ENCODE assay signal across 18 mouse cellular contexts in the genomic region with DNA sequence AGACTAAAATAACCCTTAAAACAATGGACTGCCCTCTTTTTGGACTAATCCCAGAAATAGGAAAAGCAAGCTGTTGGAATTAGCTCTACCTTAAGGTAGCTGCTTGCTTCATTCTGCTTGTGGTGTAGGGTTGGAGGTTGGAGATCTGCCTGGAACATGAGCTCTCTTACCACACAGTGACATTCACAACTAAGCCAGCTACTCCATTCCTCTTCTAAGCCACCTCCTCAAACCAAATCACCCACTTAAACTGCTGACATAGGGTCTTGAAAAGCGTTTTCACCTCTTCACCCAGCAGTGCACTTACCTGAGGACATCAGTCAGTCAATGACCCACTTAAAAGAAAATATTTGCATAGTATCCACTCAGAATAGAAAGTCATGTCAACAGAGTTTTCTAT.
DNase-seq lines count a peak whose midpoint lies in the region; ATAC-seq and TF ChIP-seq lines count a peak whose summit lies in the region.
"Had no signal": no experiment of that assay in that cellular context is flagged by ENCODE, and none has a peak within 500 bp of the region (broad histone marks: within the 10 kb centered on the region; RNA-seq: fewer than 3 reads in every experiment).

No protein-coding gene starts in this region.

- DNase-seq in lung, adult 18-20 months, result peak; percentile 16 to 51
- no peak for DNase-seq in lung, postnatal 4 days
- peak; percentile 33 for DNase-seq in lung, embryonic 14.5 days
- DNase-seq in lung, postnatal 10 days, result peak; percentile 14
- DNase-seq in adrenal gland, adult 2 months, result no peak
- no peak for DNase-seq in midbrain, embryonic 10.5 days (ENCODE audit: low spot score)
- DNase-seq: adrenal gland, postnatal 14 days; cerebellum, adult 2 months; cerebellum, postnatal 10 days; embryo, embryonic 11 days; forebrain, postnatal 0 days; gastrocnemius, postnatal 36 days; heart, adult 11 months; heart, postnatal 36 days had no signal

- no peaks in the 10 kb centered on the region for H3K27me3 ChIP-seq in lung, embryonic 14.5 days (ENCODE audit: insufficient read depth, low read length)
- H3K27me3 ChIP-seq in forebrain, embryonic 16.5 days (replicated peaks; ENCODE audit: control insufficient read depth, insufficient read depth, low read length), result no peaks in the 10 kb centered on the region
- H3K27me3 ChIP-seq in midbrain, embryonic 10.5 days (ENCODE audit: low read depth, poor library complexity, severe bottlenecking), result no peaks in the 10 kb centered on the region
- H3K27me3 ChIP-seq: embryonic facial prominence, embryonic 12.5 days; heart, embryonic 13.5 days; hindbrain, embryonic 15.5 days had no signal

- TF ChIP-seq CTCF in lung, embryonic 14.5 days (IDR thresholded peaks at IDR 0.05; ENCODE audit: low read depth), result no peak

- H3K27ac ChIP-seq in lung, embryonic 14.5 days (ENCODE audit: low read depth), result no peak overlapping the region
- no peak overlapping the region for H3K27ac ChIP-seq in forebrain, embryonic 16.5 days (ENCODE audit: low read length)
- H3K27ac ChIP-seq in midbrain, embryonic 10.5 days (replicated peaks), result no peak overlapping the region
- H3K27ac ChIP-seq: embryonic facial prominence, embryonic 12.5 days; heart, embryonic 13.5 days; hindbrain, embryonic 15.5 days had no signal

- no peak overlapping the region for H3K4me2 ChIP-seq in lung, embryonic 14.5 days
- H3K4me2 ChIP-seq in forebrain, embryonic 16.5 days (ENCODE audit: low read length), result no peak overlapping the region
- H3K4me2 ChIP-seq: embryonic facial prominence, embryonic 12.5 days; heart, embryonic 13.5 days; hindbrain, embryonic 15.5 days had no signal

- H3K4me1 ChIP-seq in lung, embryonic 14.5 days (ENCODE audit: insufficient read depth), result 0 out of 2 replicates have a peak, but pooled peaks cover 6% of the 10 kb centered on the region
- H3K4me1 ChIP-seq in forebrain, embryonic 16.5 days (replicated peaks; ENCODE audit: control insufficient read depth, insufficient read depth, low read length), result no peaks in the 10 kb centered on the region
- H3K4me1 ChIP-seq in midbrain, embryonic 10.5 days, result 0 out of 2 replicates have a peak, but pooled peaks cover 3% of the 10 kb centered on the region
- H3K4me1 ChIP-seq: hindbrain, embryonic 15.5 days had no signal

- 53% methylated on average over 1 of the region's 1 CpGs for WGBS in lung, embryonic 14.5 days
- 55% methylated on average over 1 of the region's 1 CpGs for WGBS in forebrain, embryonic 16.5 days
- 61% methylated on average over 1 of the region's 1 CpGs for WGBS in midbrain, embryonic 10.5 days

- H3K9me3 ChIP-seq in lung, embryonic 14.5 days (ENCODE audit: low read depth, low read length), result no peaks in the 10 kb centered on the region
- no peaks in the 10 kb centered on the region for H3K9me3 ChIP-seq in forebrain, embryonic 16.5 days (ENCODE audit: control insufficient read depth, low read length)
- no peaks in the 10 kb centered on the region for H3K9me3 ChIP-seq in midbrain, embryonic 10.5 days (replicated peaks)
- H3K9me3 ChIP-seq: embryonic facial prominence, embryonic 12.5 days; heart, embryonic 13.5 days; hindbrain, embryonic 15.5 days had no signal

- H3K4me3 ChIP-seq in lung, embryonic 14.5 days (ENCODE audit: low read depth, low read length), result no peak overlapping the region
- H3K4me3 ChIP-seq in forebrain, embryonic 16.5 days (replicated peaks; ENCODE audit: low read length), result no peak overlapping the region
- H3K4me3 ChIP-seq in midbrain, embryonic 10.5 days, result no peak overlapping the region
- H3K4me3 ChIP-seq: embryonic facial prominence, embryonic 12.5 days; heart, embryonic 13.5 days; hindbrain, embryonic 15.5 days had no signal

- H3K9ac ChIP-seq in lung, embryonic 14.5 days, result no peak overlapping the region
- H3K9ac ChIP-seq in forebrain, embryonic 16.5 days (replicated peaks; ENCODE audit: low read depth, low read length), result no peak overlapping the region
- H3K9ac ChIP-seq: embryonic facial prominence, embryonic 12.5 days; forebrain, postnatal 0 days; heart, embryonic 13.5 days; hindbrain, embryonic 15.5 days had no signal

- no peaks in the 10 kb centered on the region for H3K36me3 ChIP-seq in lung, embryonic 14.5 days (ENCODE audit: insufficient read depth)
- H3K36me3 ChIP-seq in forebrain, embryonic 16.5 days (ENCODE audit: control insufficient read depth, insufficient read depth), result no peaks in the 10 kb centered on the region
- H3K36me3 ChIP-seq in midbrain, embryonic 10.5 days, result no peaks in the 10 kb centered on the region
- H3K36me3 ChIP-seq: embryonic facial prominence, embryonic 12.5 days; heart, embryonic 13.5 days; hindbrain, embryonic 15.5 days had no signal

- peak; percentile 46; the same call in 1 of the 2 replicates for ATAC-seq in lung, embryonic 14.5 days (ENCODE audit: insufficient read depth)
- ATAC-seq in forebrain, embryonic 16.5 days, result no peak
- ATAC-seq: forebrain, postnatal 0 days had no signal

Comparison
In these comparisons a context has a peak if more than half of its experiments do, and no peak if none do; other contexts are left out.
1. DNase-seq: peak in lung, adult 18-20 months (2 of 2), lung, embryonic 14.5 days (single experiment) and lung, postnatal 10 days (single experiment); none in lung, postnatal 4 days (0 of 2), adrenal gland, adult 2 months (single experiment) and midbrain, embryonic 10.5 days (single experiment).